In genomic region chr1:186350381-186350780, GRCm38 (mm10) we compare ENCODE assay signal across 21 mouse cellular contexts.
"Had no signal": no experiment of that assay in that cellular context is flagged by ENCODE, and none has a peak within 500 bp of the region (broad histone marks: within the 10 kb centered on the region; RNA-seq: fewer than 3 reads in every experiment).

No protein-coding gene starts in this region.

- DNase-seq: gastrocnemius, postnatal 14 days; gastrocnemius, postnatal 36 days; heart, postnatal 10 days; heart, postnatal 4 days; kidney, adult 18-20 months; kidney, adult 8-10 months; kidney, postnatal 10 days; kidney, postnatal 25 days; kidney, postnatal 4 days; liver; liver, embryonic 13.5 days had no signal

- H3K4me3 ChIP-seq: heart, embryonic 10.5 days; heart, embryonic 12.5 days; hindbrain, embryonic 10.5 days; hindbrain, embryonic 12.5 days; intestine, embryonic 15.5 days; layer of hippocampus, adult 2 months; left cerebral cortex, adult 2 months; limb, embryonic 10.5 days; limb, embryonic 12.5 days; liver, embryonic 13.5 days had no signal

- H3K27me3 ChIP-seq: heart, embryonic 12.5 days; hindbrain, embryonic 12.5 days; intestine, embryonic 15.5 days; limb, embryonic 12.5 days; liver, embryonic 13.5 days had no signal

- H3K4me1 ChIP-seq: hindbrain, embryonic 10.5 days; hindbrain, embryonic 12.5 days; intestine, embryonic 15.5 days; limb, embryonic 10.5 days; liver, embryonic 13.5 days had no signal

- H3K36me3 ChIP-seq: heart, embryonic 10.5 days; heart, embryonic 12.5 days; hindbrain, embryonic 10.5 days; hindbrain, embryonic 12.5 days; intestine, embryonic 15.5 days; limb, embryonic 10.5 days; limb, embryonic 12.5 days; liver, embryonic 13.5 days had no signal

- H3K9ac ChIP-seq: heart, embryonic 12.5 days; hindbrain, embryonic 12.5 days; hindbrain, embryonic 14.5 days; intestine, embryonic 15.5 days; limb, embryonic 12.5 days; liver, embryonic 13.5 days had no signal

- H3K27ac ChIP-seq: heart, embryonic 10.5 days; hindbrain, embryonic 10.5 days; hindbrain, embryonic 12.5 days; hindbrain, embryonic 14.5 days; intestine, embryonic 15.5 days; layer of hippocampus, adult 2 months; left cerebral cortex, adult 2 months; limb, embryonic 10.5 days; limb, embryonic 12.5 days; liver, embryonic 13.5 days had no signal
